ENCODE assay signal across 22 mouse cellular contexts in the genomic region with DNA sequence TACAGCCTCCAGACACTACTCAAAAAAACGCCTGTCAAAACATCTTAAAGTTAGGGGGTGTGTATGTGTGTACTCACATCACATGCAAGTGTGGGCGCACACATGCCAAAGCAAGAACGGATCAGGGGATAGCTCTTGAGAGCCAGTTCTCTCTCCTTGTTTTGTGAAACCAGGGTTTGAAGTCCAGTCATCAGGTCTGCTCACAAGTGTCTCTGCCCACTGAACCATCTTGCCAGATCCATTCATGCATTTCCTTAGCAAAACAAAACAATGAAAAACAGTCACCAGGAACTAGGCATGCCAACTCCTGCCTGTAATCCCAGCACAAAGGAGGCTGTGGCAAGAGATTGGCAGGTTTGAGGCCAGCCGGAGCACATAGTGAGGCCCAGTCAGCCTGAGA. TPM values are rescaled to one million over a fixed set of nuclear protein-coding genes. Genes with fewer than 3 reads are reported as not detected.
DNase-seq lines count a peak whose midpoint lies in the region; ATAC-seq and TF ChIP-seq lines count a peak whose summit lies in the region.
"Had no signal": no experiment of that assay in that cellular context is flagged by ENCODE, and none has a peak within 500 bp of the region (broad histone marks: within the 10 kb centered on the region; RNA-seq: fewer than 3 reads in every experiment).

No protein-coding gene starts in this region.

- H3K9ac ChIP-seq in forebrain, embryonic 14.5 days (ENCODE audit: low read length), result no peak overlapping the region
- H3K9ac ChIP-seq in forebrain, embryonic 15.5 days (replicated peaks), result no peak overlapping the region
- no peak overlapping the region for H3K9ac ChIP-seq in kidney, embryonic 16.5 days (replicated peaks; ENCODE audit: low read length)
- H3K9ac ChIP-seq: embryonic facial prominence, embryonic 12.5 days; heart, embryonic 13.5 days had no signal

- no peak overlapping the region for H3K4me3 ChIP-seq in forebrain, embryonic 14.5 days (ENCODE audit: low read depth, low read length)
- H3K4me3 ChIP-seq in forebrain, embryonic 15.5 days, result no peak overlapping the region
- no peak overlapping the region for H3K4me3 ChIP-seq in kidney, adult 2 months (ENCODE audit: insufficient read depth, low read depth, low read length)
- H3K4me3 ChIP-seq in kidney, embryonic 16.5 days (ENCODE audit: low read length), result no peak overlapping the region
- H3K4me3 ChIP-seq: embryonic facial prominence, embryonic 12.5 days; gastrocnemius, adult 2 months; heart, embryonic 13.5 days had no signal

- H3K27me3 ChIP-seq in forebrain, embryonic 14.5 days (replicated peaks; ENCODE audit: control insufficient read depth, insufficient read depth, low read length), result no peaks in the 10 kb centered on the region
- no peaks in the 10 kb centered on the region for H3K27me3 ChIP-seq in forebrain, embryonic 15.5 days
- no peaks in the 10 kb centered on the region for H3K27me3 ChIP-seq in kidney, adult 2 months (replicated peaks; ENCODE audit: control insufficient read depth, insufficient read depth, low read length)
- H3K27me3 ChIP-seq in kidney, embryonic 16.5 days (ENCODE audit: insufficient read depth, low read length), result no peaks in the 10 kb centered on the region
- H3K27me3 ChIP-seq: embryonic facial prominence, embryonic 12.5 days; heart, embryonic 13.5 days had no signal

- peaks cover 27% of the 10 kb centered on the region for H3K36me3 ChIP-seq in forebrain, embryonic 14.5 days (ENCODE audit: control insufficient read depth, insufficient read depth, low read length)
- H3K36me3 ChIP-seq in forebrain, embryonic 15.5 days, result peaks cover 19% of the 10 kb centered on the region
- peaks cover 2% of the 10 kb centered on the region; the same call in 1 of the 2 replicates for H3K36me3 ChIP-seq in kidney, adult 2 months (ENCODE audit: control insufficient read depth, insufficient read depth, low read length)
- peaks cover 11% of the 10 kb centered on the region for H3K36me3 ChIP-seq in kidney, embryonic 16.5 days (ENCODE audit: insufficient read depth, low read length)

- no peak overlapping the region for H3K4me2 ChIP-seq in forebrain, embryonic 14.5 days (ENCODE audit: low read length)
- H3K4me2 ChIP-seq in forebrain, embryonic 15.5 days (replicated peaks), result no peak overlapping the region
- H3K4me2 ChIP-seq in kidney, embryonic 16.5 days (replicated peaks; ENCODE audit: low read depth, low read length), result no peak overlapping the region
- H3K4me2 ChIP-seq: embryonic facial prominence, embryonic 12.5 days; heart, embryonic 13.5 days had no signal

- ATAC-seq in forebrain, embryonic 14.5 days, result 0 out of 2 replicates have a peak, but pooled peaks have one; percentile 23
- no peak for ATAC-seq in forebrain, embryonic 15.5 days (replicated peaks)
- 0 out of 2 replicates have a peak, but pooled peaks have one; percentile 67 for ATAC-seq in kidney, embryonic 16.5 days (ENCODE audit: low FRiP score, low TSS enrichment)

- WGBS in forebrain, embryonic 14.5 days, result 40% methylated on average over 4 of the region's 4 CpGs
- 43% methylated on average over 4 of the region's 4 CpGs for WGBS in forebrain, embryonic 15.5 days
- 58% methylated on average over 4 of the region's 4 CpGs for WGBS in kidney, adult 2 months
- 83% methylated on average over 4 of the region's 4 CpGs for WGBS in kidney, embryonic 16.5 days

- no peak overlapping the region for H3K27ac ChIP-seq in forebrain, embryonic 14.5 days (ENCODE audit: low read depth, low read length)
- H3K27ac ChIP-seq in forebrain, embryonic 15.5 days (replicated peaks), result no peak overlapping the region
- peak overlapping the region; percentile 68; the same call in 1 of the 2 replicates for H3K27ac ChIP-seq in kidney, adult 2 months (ENCODE audit: insufficient read depth, low read depth, low read length)
- peak overlapping the region; percentile 69; the same call in 1 of the 2 replicates for H3K27ac ChIP-seq in kidney, embryonic 16.5 days (ENCODE audit: low read length)
- H3K27ac ChIP-seq: embryonic facial prominence, embryonic 12.5 days; gastrocnemius, adult 2 months; heart, embryonic 13.5 days had no signal

- no peak for TF ChIP-seq CTCF in kidney, adult 2 months (conservative IDR thresholded peaks at IDR 0.05; ENCODE audit: insufficient read depth, insufficient read length, low read depth, low read length)

- TF ChIP-seq POLR2A in kidney, adult 2 months (IDR thresholded peaks at IDR 0.05; ENCODE audit: low read depth, low read length), result no peak

- DNase-seq in forebrain, embryonic 14.5 days (ENCODE audit: low spot score), result peak; percentile 65
- DNase-seq in kidney, adult 2 months, result peak; percentile 90
- DNase-seq in kidney, postnatal 25 days, result peak; percentile 70 to 74
- no peak for DNase-seq in ovary, postnatal 10 days (ENCODE audit: low spot score)
- DNase-seq in heart, adult 8-10 months (ENCODE audit: low spot score), result no peak
- DNase-seq in left cerebral cortex, adult 9 months (ENCODE audit: low spot score in 2 of 2), result no peak
- DNase-seq: adrenal gland, postnatal 10 days; cerebellum, adult 11-12 months; cerebellum, adult 9-10 months; cerebellum, postnatal 25 days; gastrocnemius, adult 2 months; gastrocnemius, postnatal 25 days; heart, postnatal 36 days had no signal

- H3K4me1 ChIP-seq in forebrain, embryonic 14.5 days (ENCODE audit: control insufficient read depth, insufficient read depth, low read length), result peaks cover 3% of the 10 kb centered on the region; the same call in 1 of the 2 replicates
- H3K4me1 ChIP-seq in forebrain, embryonic 15.5 days, result no peaks in the 10 kb centered on the region
- H3K4me1 ChIP-seq in kidney, adult 2 months (ENCODE audit: control insufficient read depth, insufficient read depth, low read length), result peaks cover 11% of the 10 kb centered on the region; the same call in 1 of the 2 replicates
- H3K4me1 ChIP-seq in kidney, embryonic 16.5 days (ENCODE audit: insufficient read depth, low read length), result 0 out of 2 replicates have a peak, but pooled peaks cover 3% of the 10 kb centered on the region
- H3K4me1 ChIP-seq: embryonic facial prominence, embryonic 12.5 days; heart, embryonic 13.5 days had no signal

- no peaks in the 10 kb centered on the region for H3K9me3 ChIP-seq in forebrain, embryonic 14.5 days (replicated peaks; ENCODE audit: control insufficient read depth, low read length)
- no peaks in the 10 kb centered on the region for H3K9me3 ChIP-seq in forebrain, embryonic 15.5 days
- H3K9me3 ChIP-seq in kidney, embryonic 16.5 days (ENCODE audit: low read length), result no peaks in the 10 kb centered on the region
- H3K9me3 ChIP-seq: embryonic facial prominence, embryonic 12.5 days; heart, embryonic 13.5 days had no signal

RNA-seq across cellular contexts. Expression of gene Dusp13, which starts 35.5 kb away (rescaled TPM):
- polyA plus RNA-seq in forebrain, embryonic 14.5 days (2014; fragmentation: Nextera tagmentation; extraction: Ambion mirVana), result not detected in 2 replicates
- not detected in 2 replicates for polyA plus RNA-seq in forebrain, embryonic 15.5 days (2015; fragmentation: Nextera tagmentation; extraction: Ambion mirVana)
- polyA plus RNA-seq in kidney, adult 2 months (2012; rRNA removed), result 1.1 and 1.8 TPM in 2 replicates
- 0.14 and 0.17 TPM in 2 replicates for polyA plus RNA-seq in kidney, embryonic 16.5 days (2015; fragmentation: Nextera tagmentation; extraction: Ambion mirVana)
- 1 to 10 TPM; 1.4 to 3.6 (median 2.5) TPM for total RNA-seq in heart, adult 8-10 months (2022)
- total RNA-seq: granulocyte monocyte progenitor cell, adult 5-6 weeks; MEL had no signal
- polyA plus RNA-seq: embryonic facial prominence, embryonic 12.5 days; forebrain, embryonic 11.5 days; heart, embryonic 13.5 days; heart, postnatal 0 days; hindbrain, embryonic 11.5 days had no signal

RNA-seq across cellular contexts. Expression of gene Samd8, which starts 36.2 kb away (rescaled TPM):
- polyA plus RNA-seq in forebrain, embryonic 14.5 days (2014; fragmentation: Nextera tagmentation; extraction: Ambion mirVana), result 18.9 and 25.4 TPM in 2 replicates
- 24.2 and 24.6 TPM in 2 replicates for polyA plus RNA-seq in forebrain, embryonic 15.5 days (2015; fragmentation: Nextera tagmentation; extraction: Ambion mirVana)
- polyA plus RNA-seq in kidney, adult 2 months (2012; rRNA removed), result 21.1 and 23.9 TPM in 2 replicates
- 8.7 and 11.1 TPM in 2 replicates for polyA plus RNA-seq in kidney, embryonic 16.5 days (2015; fragmentation: Nextera tagmentation; extraction: Ambion mirVana)
- total RNA-seq in heart, adult 8-10 months (2022), result 10 to 100 TPM; 29.6 to 38.3 (median 33.6) TPM

RNA-seq across cellular contexts. Expression of gene Vdac2, which starts 38.5 kb away (rescaled TPM):
- polyA plus RNA-seq in forebrain, embryonic 14.5 days (2014; fragmentation: Nextera tagmentation; extraction: Ambion mirVana), result 292 TPM in 2 replicates
- 245 and 250 TPM in 2 replicates for polyA plus RNA-seq in forebrain, embryonic 15.5 days (2015; fragmentation: Nextera tagmentation; extraction: Ambion mirVana)
- polyA plus RNA-seq in kidney, adult 2 months (2012; rRNA removed), result 140 and 166 TPM in 2 replicates
- 344 and 350 TPM in 2 replicates for polyA plus RNA-seq in kidney, embryonic 16.5 days (2015; fragmentation: Nextera tagmentation; extraction: Ambion mirVana)
- total RNA-seq in heart, adult 8-10 months (2022), result 100 to 1,000 TPM; 468 to 498 (median 480) TPM

Comparison
In these comparisons a context has a peak if more than half of its experiments do, and no peak if none do; other contexts are left out.
1. DNase-seq: peak in forebrain, embryonic 14.5 days (single experiment), kidney, adult 2 months (single experiment) and kidney, postnatal 25 days (2 of 2); none in ovary, postnatal 10 days (single experiment), heart, adult 8-10 months (single experiment) and left cerebral cortex, adult 9 months (0 of 2).
2. H3K27ac ChIP-seq: peak in kidney, adult 2 months (single experiment) and kidney, embryonic 16.5 days (single experiment); none in forebrain, embryonic 14.5 days (single experiment) and forebrain, embryonic 15.5 days (single experiment).